Mouse (Mus musculus) lung, embryonic 16.5 days (tissue): ENCODE data around the gene Syn3. TPM values are rescaled to one million over a fixed set of nuclear protein-coding genes. Genes with fewer than 3 reads are reported as not detected.

ENCODE experiments used
- ATAC-seq: fragments of 200-750 bp; cut with Nextera tagmentation; 2 replicates; pipeline ENCODE4 v1.8.0; 2017; ENCODE audit warnings: low read depth, mild to moderate bottlenecking, moderate library complexity
- H3K27ac ChIP-seq: fragments of 300-500 bp; sonication (generic); 2 replicates; pipeline ENCODE4 v1.5.1; 2014; ENCODE audit warnings: mild to moderate bottlenecking, control low read depth, low read length
- H3K27me3 ChIP-seq: fragments of 300-500 bp; sonication (generic); 2 replicates; pipeline ENCODE4 v1.6.1; 2014; ENCODE audit warnings: low read depth, low read length, mixed read lengths; ENCODE audit not compliant: control insufficient read depth, insufficient read depth
- H3K36me3 ChIP-seq: fragments of 300-500 bp; sonication (generic); 2 replicates; pipeline ENCODE4 v1.6.1; 2014; ENCODE audit warnings: low read length; ENCODE audit not compliant: control insufficient read depth, insufficient read depth
- H3K4me1 ChIP-seq: fragments of 300-500 bp; sonication (generic); replicated peaks from 2 replicates; pipeline ENCODE4 v1.6.1; 2014; ENCODE audit warnings: low read length, mixed read lengths; ENCODE audit not compliant: control insufficient read depth, insufficient read depth
- H3K4me2 ChIP-seq: fragments of 300-500 bp; sonication (generic); 2 replicates; pipeline ENCODE4 v1.6.1; 2014; ENCODE audit warnings: low read depth, low read length, control low read depth
- H3K4me3 ChIP-seq: fragments of 300-500 bp; sonication (generic); 2 replicates; pipeline ENCODE4 v1.5.1; 2014; ENCODE audit warnings: mild to moderate bottlenecking, low read length, control low read depth
- H3K9ac ChIP-seq: fragments of 300-500 bp; sonication (generic); 2 replicates; pipeline ENCODE4 v1.6.1; 2014; ENCODE audit warnings: low read length, control low read depth
- H3K9me3 ChIP-seq: fragments of 300-500 bp; sonication (generic); 2 replicates; pipeline ENCODE4 v1.6.1; 2016; ENCODE audit warnings: low read length; ENCODE audit not compliant: control insufficient read depth
- WGBS: fragments of 180-500 bp; shearing (Covaris S2); extraction: QIAGEN DNeasy Blood & Tissue Kit; methylation state at CpG from one replicate; pipeline ENCODE4 v1.1.7; 2014; 5-methylcytosine and 5-hydroxymethylcytosine counted together
- polyA plus RNA-seq: library from polyadenylated mRNA; unstranded; fragments of >200 nt; fragmentation: Nextera tagmentation; extraction: Ambion mirVana; gene quantifications from 2 replicates; pipeline ENCODE4 v1.2.1, GENCODE M21; 2015

Syn3 gene
- polyA plus RNA-seq, 1 experiment from 2014 or later: 2.8 TPM

DNA sequence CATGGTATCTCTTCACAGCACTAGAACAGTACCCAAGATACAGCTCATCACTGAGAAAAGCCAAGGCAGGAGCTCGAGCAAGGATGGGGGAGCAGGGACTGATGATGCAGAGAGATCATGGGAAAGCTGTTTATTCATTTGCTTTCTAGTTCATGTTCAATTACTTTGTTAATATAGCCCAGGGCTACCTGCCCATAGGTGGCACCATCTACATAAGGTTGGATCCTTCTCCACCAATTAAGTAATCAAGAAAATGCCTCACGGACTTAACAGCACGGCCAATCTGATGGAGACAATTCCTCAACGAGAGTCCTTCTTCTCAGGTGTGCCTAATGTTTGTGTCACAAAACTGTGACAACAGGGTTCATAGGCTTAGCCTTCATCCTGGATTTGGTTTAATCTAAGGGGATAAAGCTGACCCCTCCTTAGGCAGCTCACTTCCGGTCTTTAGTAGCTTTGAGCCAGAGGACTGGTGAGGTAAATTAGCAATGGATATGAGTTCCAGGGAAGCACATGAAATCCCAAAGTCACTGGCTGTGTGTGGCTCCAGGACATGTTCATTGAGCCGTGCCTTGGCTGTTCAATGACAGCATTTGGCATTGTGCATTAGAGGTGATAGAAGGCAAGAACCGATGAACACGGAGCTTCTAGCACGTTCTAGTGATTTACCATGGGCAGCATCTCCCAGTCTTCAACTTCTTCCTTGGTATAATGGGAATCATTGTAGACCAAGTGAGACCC is 423.6 kb downstream of the Syn3 start:
- H3K9ac ChIP-seq: no peak overlapping the region
- no peaks in the 10 kb centered on the region for H3K4me1 ChIP-seq
- WGBS: 77% methylated on average over 9 of the region's 9 CpGs
- no peak for ATAC-seq
- no peak overlapping the region for H3K4me2 ChIP-seq
- H3K27ac ChIP-seq: no peak overlapping the region
- H3K9me3 ChIP-seq: peaks cover 3% of the 10 kb centered on the region
- no peaks in the 10 kb centered on the region for H3K36me3 ChIP-seq
- no peak overlapping the region for H3K4me3 ChIP-seq
- no peaks in the 10 kb centered on the region for H3K27me3 ChIP-seq

DNA sequence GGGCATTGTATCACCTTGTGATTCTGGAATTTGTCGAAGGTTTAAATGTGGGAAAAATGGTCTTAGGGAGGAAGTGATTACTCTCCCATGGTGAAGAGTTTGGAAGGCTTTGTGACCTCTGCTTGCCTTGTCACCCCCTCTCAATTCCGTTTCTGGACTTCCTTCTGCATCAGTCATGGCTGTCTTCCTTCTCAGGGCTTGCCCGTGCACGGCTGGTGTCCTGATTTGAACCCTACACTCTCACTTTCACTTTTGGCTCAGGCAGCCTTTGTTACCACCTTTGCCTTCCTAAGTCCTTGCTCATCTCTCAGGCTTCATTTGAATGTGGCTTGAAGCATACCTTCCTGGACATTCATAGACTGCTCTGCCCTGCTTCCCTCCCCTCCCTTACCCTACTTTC is 424.6 kb downstream of the Syn3 start:
- no peak for ATAC-seq
- no peaks in the 10 kb centered on the region for H3K27me3 ChIP-seq
- no peaks in the 10 kb centered on the region for H3K36me3 ChIP-seq
- no peak overlapping the region for H3K27ac ChIP-seq
- no peak overlapping the region for H3K4me2 ChIP-seq
- WGBS: 74% methylated on average over 4 of the region's 4 CpGs
- H3K9ac ChIP-seq: no peak overlapping the region
- peaks cover 3% of the 10 kb centered on the region for H3K9me3 ChIP-seq
- H3K4me1 ChIP-seq: no peaks in the 10 kb centered on the region
- H3K4me3 ChIP-seq: no peak overlapping the region

DNA sequence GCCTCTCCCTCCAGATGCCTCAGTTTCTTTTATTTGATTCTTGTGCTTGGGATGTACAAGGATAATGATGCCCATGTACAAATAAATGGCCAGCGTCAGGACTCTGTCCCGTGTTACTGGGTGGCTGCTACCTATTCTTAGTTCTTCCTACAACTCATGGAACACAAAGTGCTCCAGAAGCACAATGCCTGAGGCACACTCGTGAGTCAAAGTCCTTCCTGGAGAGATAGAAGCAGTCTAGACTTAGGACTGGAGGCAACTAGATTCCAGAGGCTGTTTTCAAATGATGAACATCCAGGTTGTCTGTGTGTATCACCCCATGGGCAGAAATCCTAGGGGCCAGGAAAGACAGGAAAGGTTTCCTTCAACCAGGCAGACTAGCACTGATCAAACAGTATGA is 427.9 kb downstream of the Syn3 start:
- no peak overlapping the region for H3K4me3 ChIP-seq
- no peak overlapping the region for H3K27ac ChIP-seq
- peaks cover 3% of the 10 kb centered on the region for H3K9me3 ChIP-seq
- no peak overlapping the region for H3K9ac ChIP-seq
- H3K4me2 ChIP-seq: no peak overlapping the region
- H3K36me3 ChIP-seq: no peaks in the 10 kb centered on the region
- no peaks in the 10 kb centered on the region for H3K27me3 ChIP-seq
- ATAC-seq: no peak
- no peaks in the 10 kb centered on the region for H3K4me1 ChIP-seq
- 82% methylated on average over 3 of the region's 3 CpGs for WGBS

DNA sequence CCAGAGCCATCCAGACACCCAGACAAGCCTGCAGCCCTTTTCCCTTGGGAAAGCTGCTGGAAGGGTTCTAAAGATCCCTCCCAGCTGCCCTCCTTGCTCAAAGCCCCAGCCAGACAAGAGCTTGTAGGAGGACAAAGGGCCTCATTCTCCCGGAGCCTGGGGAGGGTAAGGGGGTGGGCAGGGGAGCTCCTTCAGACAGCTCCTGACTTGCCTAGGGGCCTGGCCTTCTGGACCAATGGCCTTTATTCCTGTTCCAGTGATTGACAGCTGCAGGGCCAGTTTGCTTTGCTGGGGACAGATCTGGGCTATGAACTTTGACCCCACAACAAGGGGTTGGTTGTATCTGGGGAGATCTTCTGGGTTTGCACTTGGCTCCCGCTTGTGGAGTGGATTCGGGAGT is 429.4 kb downstream of the Syn3 start:
- ATAC-seq: no peak
- no peak overlapping the region for H3K9ac ChIP-seq
- H3K4me1 ChIP-seq: peaks cover 4% of the 10 kb centered on the region; the same call in 1 of the 2 replicates
- peaks cover 3% of the 10 kb centered on the region for H3K9me3 ChIP-seq
- no peaks in the 10 kb centered on the region for H3K27me3 ChIP-seq
- WGBS: 25% methylated on average over 3 of the region's 3 CpGs
- no peaks in the 10 kb centered on the region for H3K36me3 ChIP-seq
- no peak overlapping the region for H3K4me3 ChIP-seq
- no peak overlapping the region for H3K4me2 ChIP-seq
- no peak overlapping the region for H3K27ac ChIP-seq

DNA sequence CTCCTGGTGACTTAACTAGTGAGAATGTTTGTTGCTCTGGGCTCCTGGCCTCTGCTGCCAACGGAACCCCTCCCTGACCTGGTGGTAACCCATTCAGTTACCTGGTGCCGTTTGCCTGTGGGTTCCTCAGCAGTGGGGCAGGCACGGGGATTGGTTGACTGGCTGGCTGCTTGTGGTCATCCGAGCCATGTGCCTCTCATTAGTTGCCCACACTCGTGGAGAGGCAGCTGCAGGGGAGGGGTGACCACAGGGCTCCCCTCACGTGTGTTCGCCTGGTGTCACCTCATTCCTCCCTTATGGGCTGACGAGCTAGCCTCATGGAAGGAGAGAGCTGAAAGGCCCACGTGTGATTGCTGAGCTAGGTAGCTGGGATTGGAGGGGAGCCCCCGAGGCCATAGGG is 430.8 kb downstream of the Syn3 start:
- Histone ChIP-seq H3K27me3 (no peaks in the 10 kb centered on the region), H3K4me2 (no peak overlapping the region), H3K27ac (no peak overlapping the region), H3K36me3 (no peaks in the 10 kb centered on the region), H3K9ac (no peak overlapping the region), H3K9me3 (no peaks in the 10 kb centered on the region), H3K4me3 (no peak overlapping the region), H3K4me1 (peaks cover 4% of the 10 kb centered on the region; the same call in 1 of the 2 replicates)
- WGBS: 70% methylated on average over 10 of the region's 10 CpGs
- no peak for ATAC-seq

DNA sequence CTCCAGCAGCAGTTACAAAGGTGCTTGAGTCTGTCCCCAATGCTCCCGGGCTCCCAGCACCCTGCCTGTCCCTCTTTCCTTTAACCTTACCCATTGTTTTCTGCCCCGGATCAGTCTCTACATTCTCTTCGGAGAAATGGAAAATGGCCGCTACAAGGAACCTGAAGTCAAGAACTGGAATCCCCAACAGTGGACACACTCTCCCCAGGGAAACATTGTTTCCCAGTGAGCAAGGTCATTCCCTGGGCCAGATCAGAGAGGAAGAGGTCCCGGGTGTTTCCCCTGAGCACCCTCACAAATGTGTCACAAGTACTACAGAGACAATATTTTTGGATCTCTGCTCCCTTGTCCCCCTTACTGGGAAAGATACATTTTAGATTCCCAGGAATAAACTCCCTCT is 432.0 kb downstream of the Syn3 start:
- no peak for ATAC-seq
- no peak overlapping the region for H3K4me2 ChIP-seq
- no peak overlapping the region for H3K27ac ChIP-seq
- no peaks in the 10 kb centered on the region for H3K27me3 ChIP-seq
- H3K9me3 ChIP-seq: no peaks in the 10 kb centered on the region
- no peak overlapping the region for H3K9ac ChIP-seq
- peaks cover 4% of the 10 kb centered on the region; the same call in 1 of the 2 replicates for H3K4me1 ChIP-seq
- WGBS: 71% methylated on average over 5 of the region's 5 CpGs
- H3K36me3 ChIP-seq: no peaks in the 10 kb centered on the region
- no peak overlapping the region for H3K4me3 ChIP-seq

DNA sequence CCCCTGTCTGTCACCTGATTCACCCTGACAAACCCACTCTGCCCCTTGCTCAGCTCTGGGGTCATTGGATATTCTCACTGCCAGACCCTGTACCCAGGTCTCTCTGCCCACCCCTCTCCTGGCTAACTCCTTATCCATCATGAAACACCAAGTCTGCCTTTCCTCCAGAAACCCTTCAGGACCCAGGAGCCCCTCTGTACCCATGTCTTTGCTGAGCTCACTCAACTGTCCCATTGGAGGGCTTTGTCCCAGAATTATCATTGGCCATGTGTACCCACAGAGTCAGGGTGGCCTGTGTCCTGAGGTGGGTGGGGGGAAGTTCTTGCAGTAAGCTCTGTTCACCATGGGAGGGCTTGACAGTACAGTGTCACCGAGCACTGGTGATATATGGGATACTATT is 433.0 kb downstream of the Syn3 start:
- 85% methylated on average over 1 of the region's 1 CpGs for WGBS
- H3K36me3 ChIP-seq: no peaks in the 10 kb centered on the region
- peaks cover 4% of the 10 kb centered on the region; the same call in 1 of the 2 replicates for H3K4me1 ChIP-seq
- no peak overlapping the region for H3K4me2 ChIP-seq
- H3K27ac ChIP-seq: no peak overlapping the region
- no peak for ATAC-seq
- H3K4me3 ChIP-seq: no peak overlapping the region
- no peaks in the 10 kb centered on the region for H3K9me3 ChIP-seq
- no peaks in the 10 kb centered on the region for H3K27me3 ChIP-seq
- H3K9ac ChIP-seq: no peak overlapping the region

DNA sequence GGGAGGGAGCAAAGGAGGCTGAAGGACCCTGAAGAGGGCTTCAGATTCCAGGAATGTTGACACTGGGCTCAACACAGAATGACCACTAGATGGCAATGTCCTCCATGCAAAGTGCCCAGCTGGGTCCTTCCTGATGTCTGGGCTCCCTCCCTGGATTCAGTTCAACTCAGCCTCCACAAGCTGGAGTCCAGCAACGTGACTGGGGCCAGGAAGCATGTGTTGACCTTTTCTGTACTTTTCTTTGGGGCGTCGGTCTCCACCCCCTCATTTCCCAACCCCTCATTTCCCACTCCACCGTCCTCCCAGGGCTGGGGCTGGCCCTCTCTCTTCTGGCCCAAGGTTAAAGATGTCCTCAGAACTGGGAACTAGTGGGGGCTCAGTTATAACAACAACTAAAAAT is 433.8 kb downstream of the Syn3 start:
- no peak overlapping the region for H3K4me3 ChIP-seq
- H3K9ac ChIP-seq: no peak overlapping the region
- H3K9me3 ChIP-seq: no peaks in the 10 kb centered on the region
- no peak overlapping the region for H3K4me2 ChIP-seq
- no peaks in the 10 kb centered on the region for H3K36me3 ChIP-seq
- H3K4me1 ChIP-seq: peaks cover 4% of the 10 kb centered on the region; the same call in 1 of the 2 replicates
- H3K27me3 ChIP-seq: no peaks in the 10 kb centered on the region
- ATAC-seq: peak; percentile 93
- no peak overlapping the region for H3K27ac ChIP-seq
- WGBS: 0% methylated on average over 4 of the region's 4 CpGs

DNA sequence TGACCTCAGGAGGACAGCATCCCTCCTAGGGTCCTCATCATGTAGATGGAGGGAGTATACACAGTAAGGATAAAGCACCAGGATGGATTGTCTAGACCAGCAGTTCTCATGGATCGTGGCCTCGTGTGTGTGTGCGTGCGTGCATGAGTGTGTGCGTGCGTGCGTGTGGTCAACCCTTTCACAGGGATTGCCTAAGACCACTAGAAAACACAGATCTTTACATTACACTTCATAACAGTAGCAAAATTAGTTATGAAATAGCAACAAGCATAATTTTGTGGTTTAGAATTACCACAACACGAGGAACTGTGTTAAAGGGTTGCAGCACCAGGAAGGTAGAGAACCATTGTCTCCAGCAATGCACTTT is 435.7 kb downstream of the Syn3 start:
- H3K27me3 ChIP-seq: no peaks in the 10 kb centered on the region
- H3K27ac ChIP-seq: no peak overlapping the region
- WGBS: 89% methylated on average over 8 of the region's 8 CpGs
- no peak for ATAC-seq
- peaks cover 4% of the 10 kb centered on the region; the same call in 1 of the 2 replicates for H3K4me1 ChIP-seq
- no peak overlapping the region for H3K4me2 ChIP-seq
- H3K4me3 ChIP-seq: no peak overlapping the region
- no peak overlapping the region for H3K9ac ChIP-seq
- H3K36me3 ChIP-seq: no peaks in the 10 kb centered on the region
- no peaks in the 10 kb centered on the region for H3K9me3 ChIP-seq
